Mouse (Mus musculus): ENCODE results near the gene Plin5. TPM values are rescaled to one million over a fixed set of nuclear protein-coding genes. Genes with fewer than 3 reads are reported as not detected.

Plin5 gene
- total and polyA plus RNA-seq, 3 experiments, result not detected

DNA sequence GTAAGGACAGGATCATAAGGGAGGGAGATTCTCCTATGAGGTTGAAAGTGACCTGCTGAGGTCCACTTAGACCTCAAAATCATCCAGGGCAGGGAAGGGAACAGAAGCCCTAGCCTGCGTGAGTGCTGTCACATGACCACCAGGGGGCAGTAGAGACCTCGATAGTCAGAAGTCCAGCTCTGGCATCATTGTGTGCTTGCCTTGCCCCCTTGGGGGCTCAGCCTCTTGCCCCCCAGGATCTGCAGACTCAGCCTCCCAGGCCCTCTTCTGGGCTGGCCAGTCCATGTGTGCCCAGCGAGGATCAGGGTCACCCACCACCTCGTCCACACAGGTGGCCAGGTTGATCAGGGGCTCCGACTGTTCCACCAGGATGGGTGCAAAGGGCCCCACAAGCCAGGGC is 5.5 kb downstream of the Plin5 start:
- DNase-seq (ENCODE audit: extremely low read depth), result peak; percentile 77
- Histone ChIP-seq H3K4me1 (ENCODE audit: control insufficient read depth in 1 of 2, insufficient read depth in 2 of 2) (0 out of 4 replicates have a peak, but pooled peaks cover 0 to 2% of the 10 kb centered on the region in 2 experiments), H3K4me2 (ENCODE audit: insufficient read depth, low read depth, poor library complexity, severe bottlenecking) (no peak overlapping the region), H3K4me3 (replicated peaks in 1 of 3; ENCODE audit: low read depth in 2 of 3, low read length in 2 of 3, poor library complexity in 1 of 3) (no peak overlapping the region), H3K27me3 (replicated peaks) (no peaks in the 10 kb centered on the region), H3K9ac (ENCODE audit: insufficient read depth, low read depth) (no peak overlapping the region), H3K27ac (ENCODE audit: insufficient read depth, low read depth) (no peak overlapping the region), H3K79me2 (replicated peaks; ENCODE audit: control insufficient read depth, extremely low read depth, insufficient read depth, poor library complexity, severe bottlenecking) (no peaks in the 10 kb centered on the region), H3K36me3 (replicated peaks in 1 of 2; ENCODE audit: control insufficient read depth in 1 of 2, insufficient read depth in 1 of 2, low read length in 1 of 2) (peaks cover 0 to 38% of the 10 kb centered on the region in 2 experiments), H3K9me3 (replicated peaks; ENCODE audit: low read length) (no peaks in the 10 kb centered on the region)
- in situ Hi-C loops (cut with MboI; ENCODE audit: low pct_ligation_motif_present, low pct_unique_long_range_greater_than_20kb, low sequenced_read_pairs), result no loop called here
- no peak for TF ChIP-seq EP300 (IDR thresholded peaks at IDR 0.05; ENCODE audit: low read length)
- TF ChIP-seq SMC3 (IDR thresholded peaks at IDR 0.05; ENCODE audit: low read depth, low read length), result peak; percentile 60
- no peak for TF ChIP-seq MXI1 (IDR thresholded peaks at IDR 0.05; ENCODE audit: low read depth, low read length)
- peak; percentile 23; the same call in 1 of the 2 replicates for TF ChIP-seq USF1 (IDR thresholded peaks at IDR 0.05; ENCODE audit: low read depth, low read length)
- no peak for TF ChIP-seq TCF12 (IDR thresholded peaks at IDR 0.05; ENCODE audit: low read depth, low read length)
- TF ChIP-seq HCFC1 (IDR thresholded peaks at IDR 0.05; ENCODE audit: low read depth, low read length), result no peak
- peak; percentile 25; the same call in 1 of the 2 replicates for TF ChIP-seq MAX (IDR thresholded peaks at IDR 0.05; ENCODE audit: low read length)
- no peak for TF ChIP-seq MEF2A (IDR thresholded peaks at IDR 0.05; ENCODE audit: borderline replicate concordance, low read depth, low read length)
- peak; percentile 53 for TF ChIP-seq RAD21 (IDR thresholded peaks at IDR 0.05; ENCODE audit: low read depth, low read length)
- TF ChIP-seq NELFE (IDR thresholded peaks at IDR 0.05; ENCODE audit: low read depth, low read length), result 0 out of 2 replicates have a peak, but pooled peaks have one; percentile 18
- no peak for TF ChIP-seq ZNF384 (IDR thresholded peaks at IDR 0.05; ENCODE audit: low read depth, low read length)
- peak; percentile 78 to 93 for TF ChIP-seq CTCF (conservative IDR thresholded peaks at IDR 0.05 in 1 of 2, IDR thresholded peaks at IDR 0.05 in 1 of 2; ENCODE audit: low read depth in 2 of 2, low read length in 2 of 2)
- TF ChIP-seq USF2 (conservative IDR thresholded peaks at IDR 0.05; ENCODE audit: low read depth, low read length), result peak; percentile 40
- dilution Hi-C loops (cut with MboI; ENCODE audit: extremely low pct_ligation_motif_present, extremely low pct_unique_long_range_greater_than_20kb, low sequenced_read_pairs), result no loop called here

DNA sequence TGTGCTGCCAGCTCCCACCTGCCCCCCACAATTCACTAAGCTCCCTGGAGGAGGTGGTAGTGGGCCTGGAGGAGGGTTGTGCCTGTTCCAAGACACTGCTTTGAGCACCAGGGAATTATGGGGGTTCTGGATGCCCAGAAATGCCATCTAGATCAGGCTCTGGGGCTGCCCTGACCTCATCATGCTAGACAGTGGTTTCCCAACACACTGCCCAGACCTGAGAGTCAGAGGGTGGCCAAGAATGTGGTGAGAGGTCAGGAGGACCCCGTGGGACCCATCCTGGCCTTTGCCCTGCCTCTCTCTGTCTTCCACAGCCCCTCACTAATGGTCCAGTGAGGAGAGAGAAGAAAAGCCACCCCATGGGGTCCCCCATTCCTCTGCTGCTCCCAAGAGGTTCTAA is 6.4 kb downstream of the Plin5 start:
- Histone ChIP-seq H3K4me2 (ENCODE audit: insufficient read depth, low read depth, poor library complexity, severe bottlenecking) (no peak overlapping the region), H3K27ac (ENCODE audit: insufficient read depth, low read depth) (no peak overlapping the region), H3K9ac (ENCODE audit: insufficient read depth, low read depth) (no peak overlapping the region), H3K27me3 (replicated peaks) (no peaks in the 10 kb centered on the region), H3K4me3 (replicated peaks in 1 of 3; ENCODE audit: low read depth in 2 of 3, low read length in 2 of 3, poor library complexity in 1 of 3) (no peak overlapping the region), H3K4me1 (ENCODE audit: control insufficient read depth in 1 of 2, insufficient read depth in 2 of 2) (0 out of 4 replicates have a peak, but pooled peaks cover 0 to 2% of the 10 kb centered on the region in 2 experiments), H3K36me3 (replicated peaks in 1 of 2; ENCODE audit: control insufficient read depth in 1 of 2, insufficient read depth in 1 of 2, low read length in 1 of 2) (peaks cover 0 to 39% of the 10 kb centered on the region in 2 experiments), H3K79me2 (replicated peaks; ENCODE audit: control insufficient read depth, extremely low read depth, insufficient read depth, poor library complexity, severe bottlenecking) (no peaks in the 10 kb centered on the region), H3K9me3 (replicated peaks; ENCODE audit: low read length) (no peaks in the 10 kb centered on the region)
- DNase-seq (ENCODE audit: extremely low read depth), result no peak
- TF ChIP-seq MAX (IDR thresholded peaks at IDR 0.05; ENCODE audit: low read length) (no peak), KAT2A (IDR thresholded peaks at IDR 0.05; ENCODE audit: insufficient replicate concordance, low read length) (no peak), RCOR1 (conservative IDR thresholded peaks at IDR 0.05; ENCODE audit: low read depth, low read length) (no peak), IRF4 (IDR thresholded peaks at IDR 0.05; ENCODE audit: low read depth, low read length) (no peak), HCFC1 (IDR thresholded peaks at IDR 0.05; ENCODE audit: low read depth, low read length) (no peak), ZKSCAN1 (IDR thresholded peaks at IDR 0.05; ENCODE audit: borderline replicate concordance, low read depth, low read length) (no peak), SIN3A (IDR thresholded peaks at IDR 0.05; ENCODE audit: low read length) (no peak), PAX5 (IDR thresholded peaks at IDR 0.05; ENCODE audit: low read length) (no peak), CHD1 (IDR thresholded peaks at IDR 0.05; ENCODE audit: low read depth, low read length) (no peak), ZC3H11A (IDR thresholded peaks at IDR 0.05; ENCODE audit: low read depth, low read length) (no peak), POLR2A (IDR thresholded peaks at IDR 0.05; ENCODE audit: low read depth, low read length) (no peak), MAZ (IDR thresholded peaks at IDR 0.05; ENCODE audit: low read depth, low read length) (no peak), USF1 (IDR thresholded peaks at IDR 0.05; ENCODE audit: low read depth, low read length) (no peak), RAD21 (IDR thresholded peaks at IDR 0.05; ENCODE audit: low read depth, low read length) (no peak), ELF1 (IDR thresholded peaks at IDR 0.05; ENCODE audit: low read depth, low read length) (no peak), UBTF (IDR thresholded peaks at IDR 0.05; ENCODE audit: low read depth, low read length) (no peak), POLR2AphosphoS2 (IDR thresholded peaks at IDR 0.05; ENCODE audit: low read depth, low read length) (no peak), CTCF (conservative IDR thresholded peaks at IDR 0.05 in 1 of 2, IDR thresholded peaks at IDR 0.05 in 1 of 2; ENCODE audit: low read depth in 2 of 2, low read length in 2 of 2) (no peak), CHD2 (IDR thresholded peaks at IDR 0.05; ENCODE audit: low read length) (no peak)
- in situ Hi-C loops (cut with MboI; ENCODE audit: low pct_ligation_motif_present, low pct_unique_long_range_greater_than_20kb, low sequenced_read_pairs), result no loop called here
- dilution Hi-C loops (cut with MboI; ENCODE audit: extremely low pct_ligation_motif_present, extremely low pct_unique_long_range_greater_than_20kb, low sequenced_read_pairs), result no loop called here

All from CH12.LX (cell line).